Mouse (Mus musculus) ovary, postnatal 14 days (tissue): ENCODE measurements around the gene Gpbp1l1.

ENCODE experiments used
- DNase-seq: peaks from one replicate; pipeline ENCODE4 v3.0.0; 2022; ENCODE audit warnings: low spot score

Gene Gpbp1l1

GRCm38 (mm10) chr4:116635197-116635596 lies 77.7 kb downstream of the Gpbp1l1 start:
- DNase-seq, result no peak

- DNase-seq, result no peak
These were observed 81.4 kb downstream of the Gpbp1l1 start for GRCm38 (mm10) chr4:116638821-116639220.

GRCm38 (mm10) chr4:116642071-116642470 lies 84.6 kb downstream of the Gpbp1l1 start:
- no peak for DNase-seq
